Mouse (Mus musculus): Measurements from ENCODE around the gene Phf11a. TPM values are rescaled to one million over a fixed set of nuclear protein-coding genes. Genes with fewer than 3 reads are reported as not detected.
"Not testable (repeated sequence)": the region's sequence is repeated elsewhere in the genome, so short reads cannot be mapped to it uniquely, and the experiment has no call there.

Phf11a gene
- not detected in 2 replicates for polyA plus RNA-seq (2015; fragmentation: Nextera tagmentation; extraction: Ambion mirVana)

DNA sequence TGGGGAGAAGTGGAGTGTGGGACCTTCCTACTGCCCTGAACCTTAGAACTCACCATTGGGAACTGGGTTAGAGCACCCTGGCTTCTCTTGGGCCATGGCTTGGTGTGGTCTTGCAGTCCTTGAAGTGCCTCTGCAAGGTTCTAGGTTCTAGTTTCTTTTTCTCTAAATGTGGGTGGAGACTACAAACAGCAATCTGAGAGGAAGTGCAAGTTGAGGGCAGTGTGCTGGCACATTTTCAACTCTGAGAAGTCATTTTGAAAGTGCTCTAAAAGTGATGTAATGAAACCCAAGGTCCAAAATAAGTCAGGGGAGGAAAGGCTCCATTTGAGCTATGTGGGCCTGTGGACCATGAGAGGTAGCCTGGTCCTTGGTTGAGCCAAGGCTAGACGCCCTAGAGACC lies at the start of gene Phf11a:
Gene Phf11a, minus strand, starts transcription at position 132 of the 400 bp plus-strand sequence.
- not testable (repeated sequence) for H3K4me3 ChIP-seq (replicated peaks; ENCODE audit: low read length); H3K4me2 ChIP-seq (ENCODE audit: low read length); H3K4me1 ChIP-seq (replicated peaks; ENCODE audit: control insufficient read depth, insufficient read depth, low read length); ATAC-seq; H3K9ac ChIP-seq (replicated peaks; ENCODE audit: low read depth, low read length); H3K27ac ChIP-seq (ENCODE audit: low read length); H3K36me3 ChIP-seq (ENCODE audit: control insufficient read depth, insufficient read depth); H3K9me3 ChIP-seq (ENCODE audit: control insufficient read depth, low read length); H3K27me3 ChIP-seq (replicated peaks; ENCODE audit: control insufficient read depth, insufficient read depth, low read length)
- 55% methylated on average over 1 of the region's 1 CpGs for WGBS

DNA sequence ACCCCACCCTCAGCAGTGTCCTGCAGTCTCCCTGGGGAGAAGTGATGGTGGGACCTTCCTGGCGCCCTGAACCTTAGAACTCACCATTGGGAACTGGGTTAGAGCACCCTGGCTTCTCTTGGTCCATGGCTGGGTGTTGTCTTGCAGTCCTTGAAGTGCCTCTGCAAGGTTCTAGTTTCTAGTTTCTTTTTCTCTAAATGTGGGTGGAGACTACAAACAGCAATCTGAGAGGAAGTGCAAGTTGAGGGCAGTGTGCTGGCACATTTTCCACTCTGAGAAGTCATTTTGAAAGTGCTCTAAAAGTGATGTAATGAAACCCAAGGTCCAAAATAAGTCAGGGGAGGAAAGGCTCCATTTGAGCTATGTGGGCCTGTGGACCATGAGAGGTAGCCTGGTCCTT lies 43.9 kb upstream of the Phf11a start, which contains the start of gene Phf11b:
Gene Phf11b, minus strand, starts transcription at position 163 of the 400 bp plus-strand sequence.
- not testable (repeated sequence) for H3K4me3 ChIP-seq (replicated peaks; ENCODE audit: low read length); H3K36me3 ChIP-seq (ENCODE audit: control insufficient read depth, insufficient read depth); H3K27ac ChIP-seq (ENCODE audit: low read length); H3K4me1 ChIP-seq (replicated peaks; ENCODE audit: control insufficient read depth, insufficient read depth, low read length); H3K9ac ChIP-seq (replicated peaks; ENCODE audit: low read depth, low read length); ATAC-seq; H3K27me3 ChIP-seq (replicated peaks; ENCODE audit: control insufficient read depth, insufficient read depth, low read length); H3K9me3 ChIP-seq (ENCODE audit: control insufficient read depth, low read length); H3K4me2 ChIP-seq (ENCODE audit: low read length)
- WGBS = 56% methylated on average over 1 of the region's 1 CpGs

DNA sequence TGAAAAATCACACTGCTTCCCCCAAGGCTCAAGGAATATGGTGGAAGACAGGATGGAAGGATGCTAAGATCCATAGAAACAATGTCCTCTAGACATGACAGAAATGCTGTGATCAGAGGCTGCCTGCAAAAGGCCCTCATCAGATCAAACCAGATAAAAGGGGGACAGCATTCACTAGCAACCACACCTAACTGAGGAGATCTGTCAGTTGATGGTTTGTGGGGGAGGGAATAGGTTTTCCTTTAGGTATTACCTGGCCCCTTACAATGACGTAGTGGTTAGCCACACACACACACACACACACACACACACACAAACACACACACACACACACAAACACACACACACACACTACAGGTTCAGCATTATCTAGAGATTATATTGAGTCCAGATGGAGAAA lies 42.2 kb upstream of the Phf11a start:
- H3K4me3 ChIP-seq (replicated peaks; ENCODE audit: low read length) = no peak overlapping the region
- ATAC-seq = no peak
- WGBS = 88% methylated on average over 1 of the region's 1 CpGs
- no peak overlapping the region for H3K27ac ChIP-seq (ENCODE audit: low read length)
- no peaks in the 10 kb centered on the region for H3K27me3 ChIP-seq (replicated peaks; ENCODE audit: control insufficient read depth, insufficient read depth, low read length)
- no peaks in the 10 kb centered on the region for H3K4me1 ChIP-seq (replicated peaks; ENCODE audit: control insufficient read depth, insufficient read depth, low read length)
- H3K4me2 ChIP-seq (ENCODE audit: low read length) = no peak overlapping the region
- no peak overlapping the region for H3K9ac ChIP-seq (replicated peaks; ENCODE audit: low read depth, low read length)
- no peaks in the 10 kb centered on the region for H3K36me3 ChIP-seq (ENCODE audit: control insufficient read depth, insufficient read depth)
- H3K9me3 ChIP-seq (ENCODE audit: control insufficient read depth, low read length) = no peaks in the 10 kb centered on the region

GRCm38 (mm10) chr14:59336056-59336455 lies 38.7 kb upstream of the Phf11a start:
- not testable (repeated sequence) for H3K4me3 ChIP-seq (replicated peaks; ENCODE audit: low read length); H3K4me1 ChIP-seq (replicated peaks; ENCODE audit: control insufficient read depth, insufficient read depth, low read length); H3K9me3 ChIP-seq (ENCODE audit: control insufficient read depth, low read length); H3K27ac ChIP-seq (ENCODE audit: low read length); H3K36me3 ChIP-seq (ENCODE audit: control insufficient read depth, insufficient read depth); H3K27me3 ChIP-seq (replicated peaks; ENCODE audit: control insufficient read depth, insufficient read depth, low read length); H3K4me2 ChIP-seq (ENCODE audit: low read length); ATAC-seq; H3K9ac ChIP-seq (replicated peaks; ENCODE audit: low read depth, low read length)
- WGBS = 89% methylated on average over 3 of the region's 3 CpGs

DNA sequence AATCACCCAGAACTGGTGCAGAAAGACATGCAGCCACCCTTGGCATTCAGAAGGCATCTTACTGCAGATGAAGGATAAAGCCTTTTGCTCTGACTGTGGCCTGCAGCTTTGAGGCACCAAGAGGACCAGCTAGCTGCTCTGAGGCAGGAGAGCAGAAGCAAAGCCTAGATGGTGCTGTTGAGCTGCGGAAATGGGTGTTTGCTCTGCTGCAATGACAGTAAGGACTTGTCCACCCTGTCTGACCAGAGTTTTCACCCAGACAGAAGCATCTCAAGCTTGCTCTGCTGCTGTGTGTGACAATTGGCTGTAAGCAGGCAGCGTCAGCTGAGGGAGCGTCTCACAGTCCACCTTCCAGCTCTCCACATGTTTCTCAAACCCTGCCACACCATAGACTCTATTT lies 33.2 kb upstream of the Phf11a start:
- ATAC-seq; H3K4me2 ChIP-seq (ENCODE audit: low read length); H3K27ac ChIP-seq (ENCODE audit: low read length); H3K4me3 ChIP-seq (replicated peaks; ENCODE audit: low read length); H3K27me3 ChIP-seq (replicated peaks; ENCODE audit: control insufficient read depth, insufficient read depth, low read length); H3K36me3 ChIP-seq (ENCODE audit: control insufficient read depth, insufficient read depth); H3K9me3 ChIP-seq (ENCODE audit: control insufficient read depth, low read length); H3K4me1 ChIP-seq (replicated peaks; ENCODE audit: control insufficient read depth, insufficient read depth, low read length); H3K9ac ChIP-seq (replicated peaks; ENCODE audit: low read depth, low read length): not testable (repeated sequence)
- WGBS = 65% methylated on average over 3 of the region's 3 CpGs

- H3K9ac ChIP-seq (replicated peaks; ENCODE audit: low read depth, low read length); ATAC-seq; H3K9me3 ChIP-seq (ENCODE audit: control insufficient read depth, low read length); H3K36me3 ChIP-seq (ENCODE audit: control insufficient read depth, insufficient read depth); H3K4me2 ChIP-seq (ENCODE audit: low read length); H3K27ac ChIP-seq (ENCODE audit: low read length); H3K4me1 ChIP-seq (replicated peaks; ENCODE audit: control insufficient read depth, insufficient read depth, low read length); H3K27me3 ChIP-seq (replicated peaks; ENCODE audit: control insufficient read depth, insufficient read depth, low read length); H3K4me3 ChIP-seq (replicated peaks; ENCODE audit: low read length): not testable (repeated sequence)
- WGBS = 74% methylated on average over 6 of the region's 6 CpGs
These were observed 22.6 kb upstream of the Phf11a start for GRCm38 (mm10) chr14:59319970-59320369.

DNA sequence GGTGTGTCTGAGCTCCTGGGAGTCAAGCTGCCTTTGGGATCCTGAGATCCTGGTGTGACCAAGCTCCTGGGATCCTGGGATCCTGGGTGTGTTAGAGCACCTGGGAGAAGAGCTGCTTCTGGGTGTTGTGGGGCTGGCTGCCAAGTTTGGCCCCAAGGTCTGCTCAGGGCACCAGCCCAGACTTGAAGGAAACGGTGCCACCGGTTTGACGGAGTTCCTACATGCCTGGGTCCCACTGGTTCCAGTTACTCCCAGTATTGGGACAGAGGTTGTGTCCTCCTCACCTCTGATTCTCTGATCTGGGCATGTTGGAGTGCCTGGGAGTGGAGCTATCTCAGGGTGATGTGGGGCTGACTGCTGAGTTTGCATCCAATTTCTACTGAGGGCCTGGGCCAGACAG lies 21.7 kb upstream of the Phf11a start:
- not testable (repeated sequence) for H3K9me3 ChIP-seq (ENCODE audit: control insufficient read depth, low read length); H3K4me1 ChIP-seq (replicated peaks; ENCODE audit: control insufficient read depth, insufficient read depth, low read length); H3K4me2 ChIP-seq (ENCODE audit: low read length); H3K9ac ChIP-seq (replicated peaks; ENCODE audit: low read depth, low read length); H3K27ac ChIP-seq (ENCODE audit: low read length); H3K4me3 ChIP-seq (replicated peaks; ENCODE audit: low read length); H3K27me3 ChIP-seq (replicated peaks; ENCODE audit: control insufficient read depth, insufficient read depth, low read length); ATAC-seq; H3K36me3 ChIP-seq (ENCODE audit: control insufficient read depth, insufficient read depth)
- 93% methylated on average over 3 of the region's 3 CpGs for WGBS

DNA sequence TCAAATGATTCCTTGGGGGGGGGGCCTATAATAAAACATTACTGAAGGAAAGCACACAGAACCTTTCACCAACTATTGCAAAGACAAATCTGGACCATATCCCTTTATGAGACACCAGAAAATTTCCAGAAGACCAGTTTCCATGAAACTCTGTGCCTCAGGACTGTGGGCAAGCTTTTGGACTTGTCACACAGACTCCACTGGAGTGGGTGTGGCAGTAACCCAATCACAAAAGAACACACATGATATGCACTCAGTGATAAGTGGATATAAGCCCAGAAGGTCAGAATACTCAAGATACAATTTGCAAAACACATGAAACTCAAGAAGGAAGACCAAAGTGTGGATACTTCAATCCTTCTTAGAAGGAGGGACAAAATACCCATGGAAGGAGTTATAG lies 5.6 kb downstream of the Phf11a start:
- not testable (repeated sequence) for H3K4me2 ChIP-seq (ENCODE audit: low read length); H3K36me3 ChIP-seq (ENCODE audit: control insufficient read depth, insufficient read depth); H3K27ac ChIP-seq (ENCODE audit: low read length); H3K9ac ChIP-seq (replicated peaks; ENCODE audit: low read depth, low read length); H3K4me1 ChIP-seq (replicated peaks; ENCODE audit: control insufficient read depth, insufficient read depth, low read length); ATAC-seq; H3K27me3 ChIP-seq (replicated peaks; ENCODE audit: control insufficient read depth, insufficient read depth, low read length); H3K4me3 ChIP-seq (replicated peaks; ENCODE audit: low read length); H3K9me3 ChIP-seq (ENCODE audit: control insufficient read depth, low read length)

GRCm38 (mm10) chr14:59274961-59275360 lies 22.4 kb downstream of the Phf11a start:
- not testable (repeated sequence) for H3K4me2 ChIP-seq (ENCODE audit: low read length); H3K27me3 ChIP-seq (replicated peaks; ENCODE audit: control insufficient read depth, insufficient read depth, low read length); H3K9ac ChIP-seq (replicated peaks; ENCODE audit: low read depth, low read length); H3K4me1 ChIP-seq (replicated peaks; ENCODE audit: control insufficient read depth, insufficient read depth, low read length); H3K9me3 ChIP-seq (ENCODE audit: control insufficient read depth, low read length); H3K36me3 ChIP-seq (ENCODE audit: control insufficient read depth, insufficient read depth); H3K4me3 ChIP-seq (replicated peaks; ENCODE audit: low read length); ATAC-seq; H3K27ac ChIP-seq (ENCODE audit: low read length)
- 85% methylated on average over 4 of the region's 4 CpGs for WGBS

- no peak for ATAC-seq
- no peaks in the 10 kb centered on the region for H3K27me3 ChIP-seq (replicated peaks; ENCODE audit: control insufficient read depth, insufficient read depth, low read length)
- H3K4me1 ChIP-seq (replicated peaks; ENCODE audit: control insufficient read depth, insufficient read depth, low read length) = no peaks in the 10 kb centered on the region
- H3K4me2 ChIP-seq (ENCODE audit: low read length) = no peak within 1 kb of the TSS
- no peak within 1 kb of the TSS for H3K27ac ChIP-seq (ENCODE audit: low read length)
- H3K9me3 ChIP-seq (ENCODE audit: control insufficient read depth, low read length) = no peaks in the 10 kb centered on the region
- H3K36me3 ChIP-seq (ENCODE audit: control insufficient read depth, insufficient read depth) = no peaks in the 10 kb centered on the region
- H3K9ac ChIP-seq (replicated peaks; ENCODE audit: low read depth, low read length) = no peak within 1 kb of the TSS
- WGBS = 83% methylated on average over 3 of the region's 3 CpGs
- no peak within 1 kb of the TSS for H3K4me3 ChIP-seq (replicated peaks; ENCODE audit: low read length)
These were observed 37.3 kb downstream of the Phf11a start, which contains the start of gene Gm6904 for GRCm38 (mm10) chr14:59260056-59260455. TSS of gene Gm6904 (minus strand) at chr14:59260216.
